Mouse (Mus musculus) myocyte (in vitro differentiated cells): ENCODE measurements around the gene Gpc5. TPM values are rescaled to one million over a fixed set of nuclear protein-coding genes. Genes with fewer than 3 reads are reported as not detected.

Experiments
- H3K27me3 ChIP-seq: one replicate; pipeline ENCODE4 v1.6.1; 2011; ENCODE audit not compliant: control insufficient read depth, insufficient read depth, insufficient read length
- H3K36me3 ChIP-seq: one replicate; pipeline ENCODE4 v1.6.1; 2011; ENCODE audit not compliant: control insufficient read depth, insufficient read depth
- H3K4me2 ChIP-seq: one replicate; pipeline ENCODE4 v1.6.1; 2011; ENCODE audit warnings: low read depth, control low read depth
- H3K4me3 ChIP-seq: one replicate; pipeline ENCODE4 v1.5.1; 2011; ENCODE audit warnings: mild to moderate bottlenecking, control low read depth, moderate library complexity
- H3K79me2 ChIP-seq: one replicate; pipeline ENCODE4 v1.6.1; 2011; ENCODE audit not compliant: control insufficient read depth, insufficient read depth
- H3ac ChIP-seq: one replicate; pipeline ENCODE4 v1.6.1; 2011; ENCODE audit not compliant: control insufficient read depth, insufficient read length
- CEBPB ChIP-seq: IDR thresholded peaks from 2 replicates; pipeline ENCODE4 v1.6.1; 2011; ENCODE audit warnings: mild to moderate bottlenecking, moderate library complexity; ENCODE audit not compliant: poor library complexity, insufficient read depth, severe bottlenecking
- E2F4 ChIP-seq: IDR thresholded peaks from one replicate; pipeline ENCODE4 v1.6.1; 2011; ENCODE audit warnings: mild to moderate bottlenecking, control low read depth, moderate library complexity; ENCODE audit not compliant: insufficient read depth
- MAX ChIP-seq: IDR thresholded peaks from one replicate; pipeline ENCODE4 v1.6.1; 2011; ENCODE audit warnings: low read depth, mild to moderate bottlenecking, control low read depth
- MYOD1 ChIP-seq, 3 experiments: IDR thresholded peaks; one replicate each; pipeline ENCODE4 v1.6.1; 2011; ENCODE audit warnings: control low read depth in 2 of 3, low read depth in 2 of 3, mild to moderate bottlenecking in 2 of 3, moderate library complexity in 1 of 3; ENCODE audit not compliant: insufficient read length in 2 of 3, control insufficient read depth in 1 of 3
- MYOG ChIP-seq, 3 experiments: IDR thresholded peaks; one replicate each; pipeline ENCODE4 v1.6.1; 2011; ENCODE audit warnings: control low read depth in 2 of 3, low read depth in 2 of 3, mild to moderate bottlenecking in 2 of 3; ENCODE audit not compliant: insufficient read length in 2 of 3, control insufficient read depth in 1 of 3, insufficient read depth in 1 of 3
- POLR2A ChIP-seq: IDR thresholded peaks from one replicate; pipeline ENCODE4 v1.6.1; 2011; ENCODE audit warnings: low read depth, mild to moderate bottlenecking, control low read depth, moderate library complexity; ENCODE audit not compliant: insufficient read length
- POLR2AphosphoS2 ChIP-seq: IDR thresholded peaks from one replicate; pipeline ENCODE4 v1.6.1; 2011; ENCODE audit warnings: low read depth, control low read depth; ENCODE audit not compliant: insufficient read length
- REST ChIP-seq: IDR thresholded peaks from one replicate; pipeline ENCODE4 v1.6.1; 2011; ENCODE audit warnings: mild to moderate bottlenecking, control low read depth, moderate library complexity; ENCODE audit not compliant: insufficient read depth, insufficient read length
- SRF ChIP-seq: IDR thresholded peaks from one replicate; pipeline ENCODE4 v1.6.1; 2011; ENCODE audit warnings: low read depth; ENCODE audit not compliant: control insufficient read depth, insufficient read length
- TCF12 ChIP-seq: IDR thresholded peaks from one replicate; pipeline ENCODE4 v1.6.1; 2011; ENCODE audit warnings: mild to moderate bottlenecking, control low read depth; ENCODE audit not compliant: poor library complexity, insufficient read depth, severe bottlenecking
- TCF3 ChIP-seq: IDR thresholded peaks from one replicate; pipeline ENCODE4 v1.6.1; 2011; ENCODE audit warnings: low read depth, control low read depth; ENCODE audit not compliant: insufficient read length
- USF1 ChIP-seq: IDR thresholded peaks from one replicate; pipeline ENCODE4 v1.6.1; 2011; ENCODE audit warnings: low read depth, mild to moderate bottlenecking, control low read depth, moderate library complexity
- polyA plus RNA-seq: library from polyadenylated mRNA; unstranded; fragments of >200 nt; fragmentation: generic; extraction: Trizol; gene quantifications from one replicate; pipeline ENCODE4 v1.2.1, GENCODE M21; 2012; ENCODE audit warnings: missing spikeins

Gpc5 gene
- polyA plus RNA-seq, 1 experiment: not detected

DNA sequence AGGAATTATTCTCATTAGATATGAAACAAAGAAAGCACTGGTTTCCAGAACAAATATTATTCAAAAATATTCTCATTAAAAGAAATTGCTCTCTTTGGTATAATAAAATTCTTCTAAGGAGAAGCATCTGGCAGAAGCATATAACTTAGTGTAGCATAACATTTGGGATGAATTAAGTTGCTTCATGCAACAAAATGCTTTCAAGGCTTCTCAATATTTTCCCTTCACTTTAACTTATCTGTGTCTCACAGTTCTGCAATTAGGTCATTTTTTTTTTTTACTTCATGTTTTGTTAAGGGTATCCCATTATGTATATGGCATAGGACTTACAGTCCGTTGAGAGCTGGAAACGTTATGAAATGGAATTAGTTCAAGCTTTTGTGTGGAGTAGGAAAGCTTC lies 250.6 kb downstream of the Gpc5 start:
- no peak overlapping the region for H3K4me2 ChIP-seq
- no peaks in the 10 kb centered on the region for H3K27me3 ChIP-seq
- no peak overlapping the region for H3ac ChIP-seq
- no peaks in the 10 kb centered on the region for H3K79me2 ChIP-seq
- no peaks in the 10 kb centered on the region for H3K36me3 ChIP-seq
- no peak for TF ChIP-seq SRF
- no peak for TF ChIP-seq POLR2AphosphoS2
- no peak for TF ChIP-seq USF1
- TF ChIP-seq E2F4: no peak
- no peak for TF ChIP-seq TCF3
- no peak for TF ChIP-seq TCF12
- TF ChIP-seq MAX: no peak
- TF ChIP-seq MYOG (IDR thresholded peaks at IDR 0.05; ENCODE audit: control insufficient read depth in 1 of 3, insufficient read depth in 1 of 3, insufficient read length in 2 of 3, low read depth in 2 of 3): no peak
- no peak for TF ChIP-seq MYOD1 (IDR thresholded peaks at IDR 0.05; ENCODE audit: control insufficient read depth in 1 of 3, insufficient read length in 2 of 3, low read depth in 2 of 3)
- no peak for TF ChIP-seq CEBPB
- no peak for TF ChIP-seq POLR2A
- no peak for TF ChIP-seq REST
- no peak overlapping the region for H3K4me3 ChIP-seq

DNA sequence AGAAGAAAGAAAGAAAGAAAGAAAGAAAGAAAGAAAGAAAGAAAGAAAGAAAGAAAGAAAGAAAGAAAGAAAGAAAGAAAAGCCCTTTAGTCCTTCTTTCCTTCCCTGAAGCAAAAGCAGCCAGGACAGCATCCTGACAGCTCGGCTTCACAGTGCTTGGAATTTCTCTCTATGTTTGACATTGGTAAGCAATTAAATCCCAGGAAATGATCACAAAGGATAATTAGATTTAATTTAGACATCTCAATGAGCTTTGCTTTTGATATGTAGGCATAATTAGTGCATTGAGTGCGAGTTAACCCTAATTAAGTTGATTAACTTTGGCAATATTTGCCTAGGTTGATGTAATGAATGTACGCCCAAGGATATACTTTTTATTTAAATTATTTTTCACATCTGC lies 257.4 kb downstream of the Gpc5 start:
- Histone ChIP-seq H3K4me3 (no peak overlapping the region), H3K36me3 (no peaks in the 10 kb centered on the region), H3K27me3 (no peaks in the 10 kb centered on the region), H3ac (no peak overlapping the region), H3K4me2 (no peak overlapping the region), H3K79me2 (no peaks in the 10 kb centered on the region)
- TF ChIP-seq POLR2A (no peak), POLR2AphosphoS2 (no peak), MYOG (IDR thresholded peaks at IDR 0.05; ENCODE audit: control insufficient read depth in 1 of 3, insufficient read depth in 1 of 3, insufficient read length in 2 of 3, low read depth in 2 of 3) (no peak), SRF (no peak), MAX (no peak), USF1 (no peak), E2F4 (no peak), TCF3 (no peak), CEBPB (no peak), TCF12 (no peak), REST (no peak), MYOD1 (IDR thresholded peaks at IDR 0.05; ENCODE audit: control insufficient read depth in 1 of 3, insufficient read length in 2 of 3, low read depth in 2 of 3) (no peak)

DNA sequence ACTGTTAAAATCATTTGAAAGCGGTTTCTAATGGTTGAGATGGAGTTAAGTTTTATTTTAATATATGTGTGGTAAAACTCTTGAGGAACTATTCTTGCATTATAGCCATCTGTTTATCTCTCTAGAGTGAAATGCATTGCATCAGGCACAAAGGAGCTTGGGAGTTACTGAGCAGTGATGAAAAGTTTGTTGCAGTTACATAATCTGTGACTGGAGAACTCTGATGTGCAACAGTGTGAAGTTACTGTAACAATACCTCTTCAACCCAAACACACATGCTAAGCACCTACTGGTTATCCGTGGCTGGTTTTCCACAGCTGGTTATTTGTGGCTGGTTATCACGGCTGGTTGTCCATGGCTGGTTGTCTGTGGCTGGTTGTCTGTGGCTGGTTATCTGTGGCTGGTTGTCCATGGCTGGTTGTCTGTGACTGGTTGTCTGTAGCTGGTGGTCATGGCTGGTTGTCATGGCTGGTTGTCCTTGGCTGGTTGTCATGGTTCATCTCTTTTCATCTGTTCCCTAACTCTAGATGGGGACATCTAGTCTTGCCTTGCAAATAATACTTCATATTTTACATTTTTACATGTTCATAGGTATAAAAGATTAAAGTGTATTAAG lies 273.4 kb downstream of the Gpc5 start:
- H3K36me3 ChIP-seq: no peaks in the 10 kb centered on the region
- TF ChIP-seq USF1 (no peak), POLR2AphosphoS2 (no peak), MAX (no peak), CEBPB (no peak), TCF12 (no peak), MYOG (IDR thresholded peaks at IDR 0.05; ENCODE audit: control insufficient read depth in 1 of 3, insufficient read depth in 1 of 3, insufficient read length in 2 of 3, low read depth in 2 of 3) (no peak), SRF (no peak), E2F4 (no peak), TCF3 (no peak), REST (no peak), MYOD1 (IDR thresholded peaks at IDR 0.05; ENCODE audit: control insufficient read depth in 1 of 3, insufficient read length in 2 of 3, low read depth in 2 of 3) (no peak), POLR2A (no peak)
- H3K4me3 ChIP-seq: no peak overlapping the region
- H3ac ChIP-seq: no peak overlapping the region
- no peaks in the 10 kb centered on the region for H3K79me2 ChIP-seq
- no peak overlapping the region for H3K4me2 ChIP-seq
- H3K27me3 ChIP-seq: no peaks in the 10 kb centered on the region

DNA sequence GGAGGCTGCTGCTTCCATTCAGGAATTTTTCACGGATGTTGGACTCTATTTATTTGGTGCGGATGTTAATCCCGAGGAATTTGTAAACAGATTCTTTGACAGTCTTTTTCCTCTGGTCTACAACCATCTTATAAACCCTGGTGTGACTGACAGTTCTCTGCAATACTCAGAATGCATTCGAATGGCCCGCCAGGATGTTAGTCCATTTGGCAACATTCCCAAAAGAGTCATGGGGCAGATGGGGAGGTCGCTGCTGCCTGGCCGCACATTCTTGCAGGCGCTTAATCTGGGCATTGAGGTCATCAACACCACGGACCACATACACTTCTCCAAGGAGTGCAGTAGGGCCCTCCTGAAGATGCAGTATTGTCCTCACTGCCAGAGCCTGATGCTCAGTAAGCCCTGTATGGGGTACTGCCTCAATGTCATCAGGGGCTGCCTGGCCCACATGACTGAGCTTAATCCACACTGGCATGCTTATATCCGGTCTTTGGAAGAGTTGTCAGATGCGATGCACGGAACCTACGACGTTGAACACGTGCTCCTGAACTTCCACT lies 277.7 kb downstream of the Gpc5 start:
- no peak for TF ChIP-seq REST
- no peak for TF ChIP-seq POLR2AphosphoS2
- TF ChIP-seq MYOD1 (IDR thresholded peaks at IDR 0.05; ENCODE audit: control insufficient read depth in 1 of 3, insufficient read length in 2 of 3, low read depth in 2 of 3): no peak
- TF ChIP-seq POLR2A: no peak
- TF ChIP-seq SRF: no peak
- no peak for TF ChIP-seq MYOG (IDR thresholded peaks at IDR 0.05; ENCODE audit: control insufficient read depth in 1 of 3, insufficient read depth in 1 of 3, insufficient read length in 2 of 3, low read depth in 2 of 3)
- no peak for TF ChIP-seq CEBPB
- no peak for TF ChIP-seq TCF3
- no peak for TF ChIP-seq USF1
- no peak for TF ChIP-seq MAX
- no peak for TF ChIP-seq E2F4
- TF ChIP-seq TCF12: no peak
- Histone ChIP-seq H3K4me3 (no peak overlapping the region), H3ac (no peak overlapping the region), H3K36me3 (no peaks in the 10 kb centered on the region), H3K4me2 (no peak overlapping the region), H3K27me3 (no peaks in the 10 kb centered on the region), H3K79me2 (no peaks in the 10 kb centered on the region)
